Mouse (Mus musculus): ENCODE data around the gene Sirt1. TPM values are rescaled to one million over a fixed set of nuclear protein-coding genes. Genes with fewer than 3 reads are reported as not detected.

The Sirt1 gene
- total and polyA plus RNA-seq, 3 experiments: 11.5 to 24.7 (median 17.4) TPM

DNA sequence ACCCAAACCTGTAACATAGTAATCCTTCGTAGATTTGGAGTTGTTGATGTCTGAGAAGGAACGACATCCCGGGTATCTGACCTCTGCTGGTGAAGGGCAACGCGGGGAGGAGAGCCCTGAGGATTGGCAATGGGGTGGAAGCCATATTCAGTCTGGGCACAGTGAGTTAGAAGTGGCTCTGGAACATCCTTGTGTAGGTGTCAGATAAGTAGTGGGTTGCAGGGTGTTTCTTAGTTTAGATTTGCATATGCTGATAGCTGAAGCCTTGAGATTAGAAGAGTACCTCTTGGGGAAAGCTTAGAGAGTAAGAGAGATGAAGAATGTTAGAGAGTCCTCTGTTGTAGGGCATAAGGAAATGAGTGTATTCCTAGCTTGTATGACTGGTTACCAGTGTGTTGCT lies 108.6 kb downstream of the Sirt1 start:
- peak; percentile 9 for DNase-seq (ENCODE audit: extremely low read depth)
- Histone ChIP-seq H3K4me1 (ENCODE audit: control insufficient read depth in 1 of 2, insufficient read depth in 2 of 2) (peaks cover 0 to 13% of the 10 kb centered on the region in 2 experiments; a peak in 2 of 4 replicates), H3K79me2 (replicated peaks; ENCODE audit: control insufficient read depth, extremely low read depth, insufficient read depth, poor library complexity, severe bottlenecking) (peaks cover 9% of the 10 kb centered on the region), H3K9me3 (replicated peaks; ENCODE audit: low read length) (no peaks in the 10 kb centered on the region), H3K4me2 (ENCODE audit: insufficient read depth, low read depth, poor library complexity, severe bottlenecking) (no peak overlapping the region), H3K4me3 (replicated peaks in 1 of 3; ENCODE audit: low read depth in 2 of 3, low read length in 2 of 3, poor library complexity in 1 of 3) (no peak overlapping the region), H3K27ac (ENCODE audit: insufficient read depth, low read depth) (no peak overlapping the region), H3K9ac (ENCODE audit: insufficient read depth, low read depth) (no peak overlapping the region), H3K36me3 (replicated peaks in 1 of 2; ENCODE audit: control insufficient read depth in 1 of 2, insufficient read depth in 1 of 2, low read length in 1 of 2) (peaks cover 31 to 79% of the 10 kb centered on the region in 2 experiments), H3K27me3 (replicated peaks) (no peaks in the 10 kb centered on the region)
- in situ Hi-C loops (cut with MboI; ENCODE audit: low pct_ligation_motif_present, low pct_unique_long_range_greater_than_20kb, low sequenced_read_pairs) (no loop called here), dilution Hi-C loops (cut with MboI; ENCODE audit: extremely low pct_ligation_motif_present, extremely low pct_unique_long_range_greater_than_20kb, low sequenced_read_pairs) (no loop called here)
- no peak for TF ChIP-seq RCOR1 (conservative IDR thresholded peaks at IDR 0.05; ENCODE audit: low read depth, low read length)

DNA sequence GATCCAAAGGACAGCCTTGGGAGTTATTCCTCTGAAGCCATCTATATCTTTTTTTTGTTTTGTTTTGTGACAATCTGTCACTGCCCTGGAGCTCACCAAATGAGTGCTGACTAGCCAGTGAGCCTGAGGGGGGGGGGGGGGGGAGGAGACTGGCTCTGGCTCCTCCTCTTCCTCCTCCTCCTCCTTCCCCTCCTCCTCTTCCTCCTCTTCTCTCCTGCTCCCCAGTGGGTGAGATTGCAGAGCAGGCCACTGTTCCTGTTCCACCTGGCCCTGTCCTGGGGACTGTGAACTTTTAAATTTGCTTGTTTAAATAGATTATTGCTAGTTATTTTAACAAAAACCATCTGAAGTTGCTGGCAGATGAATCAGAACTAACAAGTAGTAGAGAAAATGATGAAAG lies 109.1 kb downstream of the Sirt1 start:
- Histone ChIP-seq H3K9ac (ENCODE audit: insufficient read depth, low read depth) (no peak overlapping the region), H3K27me3 (replicated peaks) (no peaks in the 10 kb centered on the region), H3K4me2 (ENCODE audit: insufficient read depth, low read depth, poor library complexity, severe bottlenecking) (no peak overlapping the region), H3K36me3 (replicated peaks in 1 of 2; ENCODE audit: control insufficient read depth in 1 of 2, insufficient read depth in 1 of 2, low read length in 1 of 2) (peaks cover 28 to 79% of the 10 kb centered on the region in 2 experiments), H3K79me2 (replicated peaks; ENCODE audit: control insufficient read depth, extremely low read depth, insufficient read depth, poor library complexity, severe bottlenecking) (peaks cover 14% of the 10 kb centered on the region), H3K9me3 (replicated peaks; ENCODE audit: low read length) (no peaks in the 10 kb centered on the region), H3K27ac (ENCODE audit: insufficient read depth, low read depth) (no peak overlapping the region), H3K4me3 (replicated peaks in 1 of 3; ENCODE audit: low read depth in 2 of 3, low read length in 2 of 3, poor library complexity in 1 of 3) (no peak overlapping the region), H3K4me1 (ENCODE audit: control insufficient read depth in 1 of 2, insufficient read depth in 2 of 2) (peaks cover 0 to 13% of the 10 kb centered on the region in 2 experiments; a peak in 2 of 4 replicates)
- peak; percentile 18 for DNase-seq (ENCODE audit: extremely low read depth)
- dilution Hi-C loops (cut with MboI; ENCODE audit: extremely low pct_ligation_motif_present, extremely low pct_unique_long_range_greater_than_20kb, low sequenced_read_pairs) (no loop called here), in situ Hi-C loops (cut with MboI; ENCODE audit: low pct_ligation_motif_present, low pct_unique_long_range_greater_than_20kb, low sequenced_read_pairs) (no loop called here)
- TF ChIP-seq JUND (conservative IDR thresholded peaks at IDR 0.05; ENCODE audit: low read depth, low read length) (no peak), POLR2AphosphoS2 (IDR thresholded peaks at IDR 0.05; ENCODE audit: low read depth, low read length) (no peak)

Other genes starting within 250 kb of the Sirt1 start
- 0.08 and 0.17 TPM in 2 replicates for gene Mypn, start 177.8 kb downstream of the Sirt1 start, total RNA-seq (2012; rRNA removed)
- 0.39 and 0.47 TPM in 2 replicates for gene Mypn, start 177.8 kb downstream of the Sirt1 start, total RNA-seq (2014; rRNA removed)
- gene Mypn, start 177.8 kb downstream of the Sirt1 start, polyA plus RNA-seq (2012; ENCODE audit: insufficient read length, low read depth): 0.46 and 0.81 TPM in 2 replicates
- gene Herc4, start 137.9 kb downstream of the Sirt1 start, total RNA-seq (2012; rRNA removed): 36.6 TPM in 2 replicates
- gene Herc4, start 137.9 kb downstream of the Sirt1 start, total RNA-seq (2014; rRNA removed): 96.1 and 101 TPM in 2 replicates
- 56.2 and 68.1 TPM in 2 replicates for gene Herc4, start 137.9 kb downstream of the Sirt1 start, polyA plus RNA-seq (2012; ENCODE audit: insufficient read length, low read depth)
- 3.7 and 3.8 TPM in 2 replicates for gene Dnajc12, start 739 bp upstream of the Sirt1 start, total RNA-seq (2012; rRNA removed)
- gene Dnajc12, start 739 bp upstream of the Sirt1 start, total RNA-seq (2014; rRNA removed): 0.83 and 2.4 TPM in 2 replicates
- 1.3 and 1.5 TPM in 2 replicates for gene Dnajc12, start 739 bp upstream of the Sirt1 start, polyA plus RNA-seq (2012; ENCODE audit: insufficient read length, low read depth)
- gene Gm7075, start 40.1 kb upstream of the Sirt1 start, total RNA-seq (2012; rRNA removed): not detected in 2 replicates
- gene Gm7075, start 40.1 kb upstream of the Sirt1 start, total RNA-seq (2014; rRNA removed): not detected in 2 replicates
- not detected in 2 replicates for gene Gm7075, start 40.1 kb upstream of the Sirt1 start, polyA plus RNA-seq (2012; ENCODE audit: insufficient read length, low read depth)
- not detected in 2 replicates for gene Ctnna3, start 48.4 kb upstream of the Sirt1 start, total RNA-seq (2012; rRNA removed)
- gene Ctnna3, start 48.4 kb upstream of the Sirt1 start, total RNA-seq (2014; rRNA removed): 0.09 TPM in 1 of 2 replicates, not detected in the other
- gene Ctnna3, start 48.4 kb upstream of the Sirt1 start, polyA plus RNA-seq (2012; ENCODE audit: insufficient read length, low read depth): not detected in 2 replicates

Data from CH12.LX (cell line).